Mouse (Mus musculus): ENCODE measurements at regions not wholly inside any gene's neighbourhood (a gene's known extent, or its start where the extent isn't known, plus 50 kb on each side); places are given as distances from the start of the nearest gene placed in this dataset.

DNA sequence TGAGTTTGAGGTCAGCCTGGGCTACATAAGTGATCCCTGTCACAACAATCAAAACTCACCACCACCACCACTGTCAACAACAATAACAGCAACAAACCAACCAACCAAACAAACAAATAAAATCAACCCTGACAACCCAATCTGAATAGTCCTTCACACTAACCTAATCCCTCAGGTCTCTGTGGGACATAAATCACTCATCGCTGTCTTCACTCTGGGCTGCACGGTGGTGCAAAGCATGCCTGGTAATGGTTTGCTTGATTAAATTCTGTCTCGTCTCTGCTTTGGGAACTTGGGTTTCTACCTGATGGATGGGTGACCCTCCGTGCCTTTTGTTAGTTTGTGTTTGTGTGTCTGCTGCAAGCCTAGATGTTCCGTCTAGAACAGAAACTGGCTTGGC lies 100.6 kb downstream of the Slc17a6 start:
- in situ Hi-C loops (cut with MboI, MseI): loop anchor here (10.0 kb wide), 1 partner anchor 98 kb away; the partner anchor contains the start of gene Slc17a6

DNA sequence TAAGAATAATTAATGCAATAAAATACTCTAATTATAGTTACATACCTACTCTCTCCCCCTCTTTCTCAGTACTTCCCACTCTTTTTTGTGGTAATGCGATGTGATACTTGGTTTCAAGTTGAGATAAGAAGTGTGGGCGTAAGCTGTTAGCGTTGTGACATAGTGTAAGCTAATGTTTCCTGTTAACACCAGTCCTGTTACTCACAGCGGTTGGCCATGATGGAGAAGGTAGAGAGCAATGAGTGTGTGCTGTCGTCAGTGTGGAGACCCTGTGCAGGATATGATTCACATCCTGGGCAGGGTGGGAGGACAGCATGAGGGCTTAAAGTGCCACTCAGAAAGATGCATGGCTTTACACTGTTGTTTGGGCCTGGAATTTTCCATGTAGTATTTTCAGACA lies 102.1 kb downstream of the Slc17a6 start:
- in situ Hi-C loops (cut with MboI, MseI): loop anchor here (10.0 kb wide), 1 partner anchor 99 kb away; the partner anchor contains the start of gene Slc17a6

DNA sequence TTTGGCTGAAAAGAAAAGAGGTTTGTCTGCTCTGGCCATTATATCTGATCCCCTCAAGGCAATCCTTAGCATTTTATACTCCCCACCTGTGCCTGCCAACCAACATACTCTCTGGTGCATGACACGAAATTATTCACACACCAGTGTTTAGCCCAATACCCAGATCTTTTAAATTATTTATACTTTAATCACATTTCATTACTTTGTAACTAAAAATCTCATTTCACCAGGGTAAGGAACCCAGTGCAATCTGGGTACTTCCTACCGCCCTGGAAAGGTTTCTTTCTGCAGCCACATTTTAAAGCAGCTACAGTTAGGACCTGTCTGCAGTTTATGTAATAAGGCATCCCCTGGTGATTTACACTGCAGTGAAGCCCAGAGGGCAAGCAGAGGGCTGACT lies 114.5 kb downstream of the Slc17a6 start:
- in situ Hi-C loops (cut with MboI, MseI): no loop called here

DNA sequence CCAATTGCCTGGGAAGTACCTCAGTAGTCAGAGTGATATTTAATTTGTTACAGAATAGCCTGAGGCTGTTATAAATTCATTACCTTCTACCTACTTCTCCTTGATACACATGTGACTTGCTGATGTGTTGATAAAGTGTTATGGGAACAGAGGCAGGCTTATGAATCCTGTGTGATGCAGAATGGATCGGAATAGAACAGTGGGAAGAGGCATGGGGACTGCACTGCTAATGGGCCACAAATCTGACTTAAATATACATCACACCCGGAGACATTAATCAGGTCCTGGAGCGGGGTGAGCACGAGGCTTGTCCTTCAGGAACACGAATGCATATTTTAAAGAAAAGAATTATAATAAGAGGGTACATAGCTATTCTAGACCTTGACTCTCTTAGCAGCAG lies 117.8 kb downstream of the Slc17a6 start:
- in situ Hi-C loops (cut with MboI, MseI): no loop called here

DNA sequence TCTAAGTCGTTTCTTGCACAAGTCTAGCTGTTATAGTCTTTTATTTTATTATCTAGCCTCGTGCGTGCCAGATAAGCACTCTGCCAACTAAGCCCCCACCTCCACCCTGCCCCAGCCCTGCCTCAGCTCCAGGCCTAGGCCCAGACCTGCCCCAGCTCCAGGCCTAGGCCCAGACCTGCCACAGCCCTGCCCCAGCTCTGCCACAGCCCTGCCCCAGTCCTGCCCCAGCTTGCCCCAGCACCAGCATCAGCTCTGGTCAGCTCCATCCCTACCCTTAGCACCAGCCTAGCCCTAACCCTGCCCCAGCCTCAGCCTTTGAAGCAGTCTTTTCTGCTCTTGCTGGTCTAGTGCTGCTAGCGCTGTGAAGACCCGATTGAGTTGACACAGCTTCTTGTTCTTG lies 119.1 kb downstream of the Slc17a6 start:
- in situ Hi-C loops (cut with MboI, MseI): no loop called here

DNA sequence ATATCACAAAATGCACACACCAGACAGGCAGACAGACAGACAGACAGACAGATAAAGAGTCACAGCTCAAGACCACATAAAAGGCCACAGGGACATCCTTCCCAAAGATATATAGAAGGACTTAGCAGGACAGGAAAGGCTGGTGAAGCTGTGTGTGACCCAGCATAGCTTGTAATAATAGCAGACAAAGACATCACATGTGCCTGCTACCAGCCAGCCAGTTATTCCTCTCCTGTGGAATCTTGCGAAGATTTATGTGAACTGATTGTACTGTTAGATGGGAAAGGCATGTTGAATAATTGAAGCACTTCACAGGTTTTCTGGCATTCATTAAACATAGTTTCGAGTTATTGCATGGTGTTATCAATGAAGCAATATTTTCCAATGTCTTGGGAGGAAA lies 119.1 kb upstream of the Gas2 start:
- in situ Hi-C loops (cut with MboI, MseI): no loop called here

DNA sequence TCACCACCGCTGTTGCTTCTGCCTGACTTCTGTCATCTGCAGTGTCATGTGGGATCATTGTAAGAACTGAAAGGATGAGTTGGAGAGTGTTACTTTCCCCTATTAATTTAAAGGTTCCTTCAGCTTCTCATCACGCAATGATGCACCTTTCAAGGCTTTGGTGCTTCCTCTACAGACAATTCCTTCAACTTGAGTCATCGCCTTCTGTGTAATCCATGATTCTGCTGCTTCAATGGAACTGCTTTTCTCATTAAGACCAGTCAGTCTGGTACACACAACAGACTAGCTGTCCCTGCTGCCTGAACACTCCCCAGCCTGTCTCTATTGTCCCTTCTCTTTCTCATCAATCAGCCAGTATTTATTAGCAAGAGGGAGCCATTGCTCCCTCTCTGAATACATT lies 116.2 kb upstream of the Gas2 start:
- in situ Hi-C loops (cut with MboI, MseI): no loop called here

DNA sequence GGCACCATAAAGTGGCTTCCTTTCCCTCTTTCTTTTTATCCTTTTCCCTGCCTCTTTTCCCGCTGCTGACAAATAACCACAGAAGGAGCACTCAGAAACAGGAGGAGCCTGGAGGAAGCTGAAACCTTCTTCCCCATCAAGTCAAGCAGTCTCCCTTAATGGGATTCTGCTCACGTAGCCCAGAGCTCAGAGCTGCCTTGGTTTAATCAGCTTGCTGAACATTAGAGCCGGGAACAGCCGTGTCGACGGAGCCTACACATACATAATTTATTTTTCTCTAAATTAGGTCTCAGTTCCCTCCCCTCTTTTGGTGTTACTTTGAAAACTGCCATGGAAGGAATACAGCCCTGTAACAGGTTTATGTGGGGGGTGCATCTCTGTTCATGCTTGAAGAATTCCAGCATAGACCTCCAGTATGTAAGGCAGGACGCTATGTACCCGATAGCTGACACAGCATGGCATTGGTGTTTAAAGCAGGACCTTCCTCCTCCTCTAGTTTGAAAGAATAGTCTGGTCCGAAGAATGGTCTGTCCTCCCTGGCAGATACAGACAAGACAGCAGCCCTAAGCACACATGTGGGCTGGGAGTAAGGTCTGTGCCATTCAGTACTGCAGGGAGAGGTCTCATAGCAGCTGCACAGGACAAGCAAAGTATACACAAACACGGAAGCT lies 113.0 kb upstream of the Gas2 start:
- in situ Hi-C loops (cut with MboI, MseI): no loop called here

DNA sequence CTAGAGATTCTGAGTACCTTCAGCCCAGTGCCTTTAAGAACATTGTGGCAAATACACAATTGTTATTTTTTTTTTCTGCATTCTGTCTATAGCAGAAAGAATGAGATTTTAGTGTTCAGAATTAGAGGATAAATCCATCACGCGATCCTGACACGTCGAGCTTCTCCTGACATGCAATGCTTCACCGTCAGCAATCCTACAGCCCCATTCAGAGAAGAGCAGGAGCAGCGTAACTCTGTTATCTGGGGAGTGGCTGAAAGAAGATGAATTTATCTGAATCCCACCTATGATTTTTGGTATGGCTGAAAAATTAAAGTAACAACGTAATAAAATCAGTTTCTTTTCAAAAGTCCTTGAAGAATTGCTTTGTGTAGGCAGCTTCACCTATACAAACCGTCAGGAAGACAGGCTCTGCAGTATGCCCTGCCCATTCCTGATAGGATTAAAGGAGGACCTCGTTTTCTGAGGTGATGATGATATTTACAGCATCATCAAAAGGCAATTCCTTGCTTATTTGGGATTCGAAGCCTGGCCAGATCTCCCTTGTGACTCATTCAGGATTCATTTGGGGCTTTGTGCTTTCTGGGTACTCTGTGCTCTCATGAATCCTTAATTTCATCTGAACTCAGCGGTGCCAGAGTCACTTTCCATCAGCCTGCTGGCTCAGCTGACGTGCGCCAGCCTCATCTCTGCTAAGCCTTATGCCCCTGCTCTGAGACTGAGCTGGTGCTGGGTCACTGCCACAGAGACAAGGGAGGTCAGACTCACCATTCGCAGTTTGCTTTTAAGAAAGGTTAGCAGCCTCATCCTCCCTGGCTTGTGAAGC lies 112.3 kb upstream of the Gas2 start:
- in situ Hi-C loops (cut with MboI, MseI): loop anchor here (25.0 kb wide), 1 partner anchor 1337 kb away; no protein-coding TSS in a partner anchor

DNA sequence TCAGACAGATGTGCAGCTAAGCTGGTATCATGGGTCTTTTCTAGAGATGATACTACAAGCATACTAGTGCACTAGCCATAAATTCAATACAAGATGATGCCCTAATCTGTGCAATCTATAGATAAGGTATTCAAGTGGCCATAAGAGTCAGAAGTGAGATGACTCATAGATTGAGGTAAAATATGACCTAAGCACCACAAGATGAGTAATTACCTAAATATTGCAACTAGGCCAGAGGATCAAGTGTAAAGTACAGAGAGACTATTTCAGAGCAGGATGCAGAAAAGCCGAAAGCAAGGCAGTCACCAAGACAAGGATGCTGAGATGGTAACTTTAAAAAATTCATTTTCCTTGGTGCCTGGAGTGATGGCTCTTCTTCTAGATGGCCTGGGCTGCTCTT lies 111.5 kb upstream of the Gas2 start:
- in situ Hi-C loops (cut with MboI, MseI): loop anchor here (25.0 kb wide), 1 partner anchor 1338 kb away; no protein-coding TSS in a partner anchor

DNA sequence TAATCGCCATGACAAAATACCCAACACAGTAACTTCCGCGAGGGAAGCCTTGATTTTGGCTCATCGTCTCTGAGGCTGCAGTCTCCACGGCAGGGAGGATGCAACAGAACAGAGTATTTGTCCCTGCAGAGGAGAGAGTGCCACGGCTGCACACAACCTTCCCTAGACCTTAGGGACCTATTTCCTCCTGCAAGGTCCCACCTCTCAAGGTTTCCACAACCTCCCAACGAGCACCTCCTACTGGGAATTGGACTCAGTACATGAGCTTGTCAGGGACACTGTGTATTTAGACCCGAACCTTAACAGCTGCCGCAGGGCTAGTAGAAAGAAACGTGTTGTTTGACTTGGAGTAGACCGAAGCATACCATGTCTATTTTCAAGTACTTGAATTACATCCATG lies 108.8 kb upstream of the Gas2 start:
- in situ Hi-C loops (cut with MboI, MseI): loop anchor here (25.0 kb wide), 1 partner anchor 1341 kb away; no protein-coding TSS in a partner anchor

DNA sequence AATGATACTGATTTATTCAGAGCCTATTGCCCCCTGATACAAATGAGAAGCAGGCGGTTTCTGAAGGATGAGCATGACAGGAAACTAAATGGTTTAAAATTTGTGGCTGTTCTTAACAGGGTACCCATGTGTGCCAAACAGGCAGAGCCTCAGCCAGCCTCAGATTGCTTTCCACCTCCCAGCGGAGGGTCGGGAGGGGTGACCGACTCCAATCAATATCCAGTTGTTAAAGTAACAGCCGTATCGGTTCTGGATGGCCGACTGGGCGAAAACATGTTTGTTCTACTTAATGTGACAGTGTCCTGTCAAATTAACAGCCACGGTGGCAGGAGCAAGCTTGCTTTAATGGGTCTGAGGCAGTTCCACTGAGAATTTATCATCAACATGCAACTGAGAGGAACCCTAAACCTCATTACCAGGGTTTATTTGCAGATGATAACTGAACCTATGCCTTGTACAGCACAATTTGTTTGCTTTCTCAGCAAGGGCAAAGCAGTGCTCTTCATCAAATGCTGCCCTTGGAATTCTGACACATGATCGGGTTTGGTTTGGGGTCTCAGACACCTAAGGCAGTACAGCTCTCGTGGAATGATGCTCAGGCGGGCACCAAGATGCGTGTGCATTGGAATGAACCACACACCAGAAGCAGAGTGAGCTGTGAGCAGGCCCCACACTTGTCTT lies 107.5 kb upstream of the Gas2 start:
- in situ Hi-C loops (cut with MboI, MseI): loop anchor here (25.0 kb wide), 1 partner anchor 1342 kb away; no protein-coding TSS in a partner anchor

DNA sequence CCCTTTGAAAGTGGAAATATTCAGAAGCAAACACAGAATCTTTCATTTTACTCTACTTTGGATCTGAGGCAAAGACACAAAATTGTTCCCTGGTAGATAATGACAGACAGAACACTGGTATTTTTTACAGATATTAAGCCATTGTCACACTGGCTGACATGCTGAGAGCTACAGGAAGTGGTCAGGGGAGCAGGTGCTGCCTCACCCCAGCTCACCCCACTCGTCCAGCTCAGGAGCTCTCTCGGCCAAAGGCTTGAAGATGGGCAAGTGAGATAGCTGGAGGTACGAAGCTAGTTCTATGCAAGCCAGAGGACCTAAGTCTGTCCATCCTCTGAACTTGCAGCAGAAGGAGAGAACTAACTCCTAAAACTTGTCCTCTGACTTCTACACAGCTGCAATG lies 105.6 kb upstream of the Gas2 start:
- in situ Hi-C loops (cut with MboI, MseI): loop anchor here (25.0 kb wide), 1 partner anchor 1344 kb away; no protein-coding TSS in a partner anchor

DNA sequence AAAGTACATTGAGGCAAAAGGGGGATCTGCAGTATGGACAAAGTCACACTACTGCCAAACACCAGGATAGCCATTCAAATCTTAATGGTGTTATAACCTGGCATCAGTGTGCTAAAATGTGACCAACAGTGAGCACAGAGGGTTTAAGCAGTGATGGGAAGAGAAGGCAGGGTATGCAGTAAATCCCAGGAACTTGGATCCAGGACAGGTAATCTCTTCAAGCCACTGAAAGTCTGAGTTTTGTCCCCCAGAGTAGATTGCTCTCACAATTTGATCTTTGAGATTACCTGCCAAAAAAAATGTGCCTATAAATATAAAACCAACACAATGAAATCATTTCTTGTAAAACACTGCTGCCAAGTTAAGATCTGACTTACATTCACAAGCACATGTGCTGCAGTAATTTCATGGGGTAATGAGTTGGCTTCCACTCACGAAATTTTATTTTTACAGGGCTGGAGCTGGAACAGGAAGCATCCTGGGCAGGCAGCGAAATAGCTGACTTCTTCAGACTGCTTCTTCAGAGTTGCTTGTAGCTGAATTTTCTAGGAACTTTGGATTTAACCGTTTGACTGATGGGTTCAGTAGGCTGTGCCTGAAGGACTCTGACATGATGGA lies 102.2 kb upstream of the Gas2 start:
- in situ Hi-C loops (cut with MboI, MseI): loop anchor here (25.0 kb wide), 1 partner anchor 1347 kb away; no protein-coding TSS in a partner anchor

DNA sequence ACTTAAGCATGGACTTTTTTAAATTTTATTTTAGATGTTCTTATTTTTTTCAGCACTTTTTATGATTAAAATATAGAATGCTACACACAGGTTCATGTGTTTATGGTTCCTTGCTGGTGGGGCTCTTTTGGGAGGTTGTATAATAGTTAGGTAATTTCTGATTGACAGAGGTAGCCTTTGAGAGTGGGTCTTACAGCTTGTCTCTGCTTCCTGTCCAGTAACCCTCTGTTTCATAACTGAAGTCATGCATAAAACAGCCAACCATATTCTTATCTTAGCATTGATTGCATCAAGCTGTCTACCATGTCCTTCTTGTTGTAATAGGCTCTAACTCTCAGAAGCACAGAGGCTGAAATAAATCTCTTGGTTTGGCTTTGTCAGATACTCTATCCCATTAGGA lies 94.7 kb upstream of the Gas2 start:
- in situ Hi-C loops (cut with MboI, MseI): loop anchor here (25.0 kb wide), 1 partner anchor 1355 kb away; no protein-coding TSS in a partner anchor

DNA sequence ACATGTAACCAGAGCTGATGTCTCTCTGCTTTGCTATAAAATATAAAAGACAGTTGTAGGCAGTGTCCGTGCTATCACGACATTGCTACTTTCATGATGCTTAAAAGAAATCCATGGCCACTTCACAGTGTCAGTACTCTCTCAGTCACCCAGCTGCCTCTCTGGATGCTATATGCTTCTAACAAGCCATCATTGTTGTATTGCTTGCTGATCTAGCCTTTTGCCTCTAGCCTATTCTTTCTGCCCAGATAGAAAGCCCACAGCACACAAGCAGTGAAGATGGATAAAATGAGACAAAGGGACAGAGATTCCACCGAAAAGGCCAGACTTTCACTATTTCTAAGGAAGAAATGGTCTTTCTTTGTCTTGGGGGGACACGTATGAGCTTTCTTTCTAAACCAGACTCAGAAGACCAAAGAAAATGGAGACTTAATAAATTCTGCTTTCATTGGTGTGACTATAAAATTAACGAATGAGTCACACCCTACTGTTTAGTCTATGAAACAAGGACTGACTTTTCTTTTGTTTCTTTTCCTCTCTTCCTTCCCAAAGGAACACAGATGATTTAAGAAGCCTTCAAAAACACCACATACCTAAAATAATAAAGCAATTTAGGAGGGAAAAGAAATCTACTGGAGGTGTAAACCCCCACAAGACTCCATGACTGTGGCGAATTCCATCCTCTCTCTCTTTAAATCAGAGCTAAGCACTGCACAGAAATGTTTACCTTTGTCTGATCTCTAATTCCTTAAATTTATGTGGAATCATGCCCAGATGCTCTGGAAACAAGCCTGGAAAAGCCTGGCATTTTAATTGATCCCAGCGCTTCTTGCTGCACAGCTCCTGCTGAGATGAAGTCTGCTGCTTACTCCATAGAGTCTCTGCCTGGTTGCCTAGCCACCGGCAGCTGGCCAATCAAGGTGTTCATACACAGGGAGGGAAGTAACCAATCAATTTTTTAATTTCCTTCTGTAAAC lies 89.6 kb upstream of the Gas2 start:
- in situ Hi-C loops (cut with MboI, MseI): loop anchor here (25.0 kb wide), 1 partner anchor 1360 kb away; no protein-coding TSS in a partner anchor

DNA sequence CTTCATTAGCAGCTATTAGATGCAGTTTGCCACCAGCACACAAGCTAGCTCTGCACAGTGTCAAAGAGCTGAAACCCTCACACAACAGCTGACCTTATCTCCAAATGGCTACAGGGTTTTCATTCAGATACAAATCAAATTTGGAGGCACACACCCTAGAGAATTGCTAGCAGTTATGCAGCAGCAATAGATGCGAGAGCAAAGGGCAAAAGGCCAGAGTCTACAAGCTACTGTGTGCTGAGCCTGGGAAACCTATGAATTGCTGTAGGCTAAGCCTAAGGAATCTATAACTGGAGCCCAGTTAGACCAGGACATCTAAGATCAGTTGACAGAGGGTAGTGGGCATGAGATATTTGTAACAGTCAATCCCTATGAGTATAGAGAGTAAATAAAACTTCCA lies 85.8 kb upstream of the Gas2 start:
- in situ Hi-C loops (cut with MboI, MseI): no loop called here

DNA sequence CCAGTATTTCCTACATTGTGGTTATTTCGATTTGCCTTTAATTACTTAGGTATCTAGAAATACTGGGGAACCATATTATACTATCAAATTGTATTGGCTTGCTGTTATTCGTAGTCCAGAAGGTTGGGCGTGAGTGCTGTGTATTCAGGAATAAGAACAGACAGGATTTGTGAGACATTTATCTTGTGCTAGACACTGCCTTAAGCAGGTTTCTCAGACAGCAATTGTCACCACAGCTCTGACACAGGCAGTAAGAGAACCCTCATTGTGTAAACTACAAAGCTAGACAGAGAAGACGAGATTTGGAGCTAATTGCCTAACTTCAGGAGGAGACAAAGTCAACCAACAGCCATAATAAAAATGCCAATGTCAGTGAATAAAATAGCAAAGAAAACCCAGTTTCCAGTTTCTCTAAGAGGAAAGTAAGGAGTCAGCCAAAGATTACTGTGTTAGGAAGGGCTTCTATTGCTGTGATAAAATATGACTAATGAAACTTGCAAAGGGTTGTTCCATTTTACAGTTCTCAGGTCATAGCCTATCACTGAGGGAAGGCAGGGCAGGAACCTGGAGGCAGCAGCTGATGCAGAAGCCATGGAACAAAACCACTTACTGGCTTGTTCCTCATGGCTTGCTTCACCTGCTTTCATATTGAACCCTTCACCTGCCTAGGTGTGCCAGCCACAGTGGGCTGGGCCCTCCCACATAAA lies 78.6 kb upstream of the Gas2 start:
- in situ Hi-C loops (cut with MboI, MseI): no loop called here

DNA sequence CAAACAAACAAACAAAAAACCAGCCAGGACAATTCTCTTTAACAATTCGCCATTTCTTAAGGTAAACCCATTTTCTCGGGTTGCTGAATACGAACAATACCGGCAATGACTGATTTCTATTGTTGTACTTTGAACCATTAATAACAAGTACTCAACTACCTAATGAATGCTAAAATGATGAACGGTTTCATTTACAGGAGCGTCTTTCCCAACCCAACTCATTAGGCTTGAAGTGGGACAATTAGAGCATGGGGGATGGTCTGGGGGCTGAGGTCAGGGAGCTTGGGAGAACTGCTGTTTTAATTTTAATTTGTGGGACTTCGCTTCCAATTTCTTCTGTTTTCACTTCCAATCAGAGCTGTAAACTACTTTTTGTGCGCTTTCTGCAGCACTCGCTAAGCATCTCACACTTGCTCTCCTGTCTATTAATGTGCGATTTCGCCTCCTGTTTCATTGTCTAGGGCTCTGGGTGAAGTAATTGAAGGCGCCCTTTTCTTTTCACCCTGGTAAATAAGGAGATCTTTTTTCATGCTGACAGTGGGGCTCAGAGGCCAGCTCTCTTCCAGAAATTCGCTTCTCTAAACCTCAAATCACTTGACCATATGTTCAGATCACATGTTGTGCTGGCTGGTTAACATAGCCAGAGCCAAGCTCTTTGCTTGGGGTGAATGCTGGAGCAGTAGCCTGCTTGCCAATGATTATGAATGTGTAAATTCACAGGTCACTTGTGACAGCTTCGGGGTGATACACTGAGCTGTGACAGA lies 77.7 kb upstream of the Gas2 start:
- in situ Hi-C loops (cut with MboI, MseI): no loop called here
